Mouse (Mus musculus) heart, postnatal 10 days (tissue): ENCODE measurements around the gene Gpr1. TPM values are rescaled to one million over a fixed set of nuclear protein-coding genes. Genes with fewer than 3 reads are reported as not detected.

ENCODE experiments used
- DNase-seq, 2 experiments: peaks; one replicate each; pipeline ENCODE4 v3.0.0; 2021
- intact Hi-C: fragments of 180-260 bp; cut with DNase I; formaldehyde crosslinking; loops from one replicate; pipeline ENCODE4 v1.15.1; 2025
- total RNA-seq, 2 experiments: library from RNA; stranded (reverse); gene quantifications; 2 replicates each; pipeline ENCODE4 v1.2.3; 2021

Gpr1 gene
- under 1 TPM; 0.22 to 0.35 TPM for total RNA-seq

GRCm38 (mm10) chr1:63214271-63214558 lies at the start of gene Gpr1:
Gene Gpr1, minus strand, starts transcription at chr1:63214543.
- intact Hi-C loops = no loop called here
- no peak for DNase-seq

GRCm38 (mm10) chr1:63263671-63264070 lies 49.3 kb upstream of the Gpr1 start:
- DNase-seq = no peak

GRCm38 (mm10) chr1:63261041-63261590 lies 46.8 kb upstream of the Gpr1 start:
- intact Hi-C loops = no loop called here
- no peak for DNase-seq

More at GRCm38 (mm10) chr1:63263671-63264070, 49.3 kb upstream of the Gpr1 start:
- intact Hi-C loops = no loop called here

- no peak for DNase-seq
- intact Hi-C loops = no loop called here
Measured at GRCm38 (mm10) chr1:63260742-63261033, 46.3 kb upstream of the Gpr1 start.

GRCm38 (mm10) chr1:63259916-63260741 lies 45.8 kb upstream of the Gpr1 start:
- intact Hi-C loops = no loop called here
- no peak for DNase-seq

- no peak for DNase-seq
- intact Hi-C loops = no loop called here
Measured at GRCm38 (mm10) chr1:63259271-63259830, 45.0 kb upstream of the Gpr1 start.

GRCm38 (mm10) chr1:63258501-63258900 lies 44.2 kb upstream of the Gpr1 start:
- intact Hi-C loops = no loop called here
- DNase-seq = no peak

- intact Hi-C loops = no loop called here
- DNase-seq = no peak
Measured at GRCm38 (mm10) chr1:63256083-63256482, 41.7 kb upstream of the Gpr1 start.

GRCm38 (mm10) chr1:63255101-63255500 lies 40.8 kb upstream of the Gpr1 start:
- intact Hi-C loops = no loop called here
- DNase-seq = no peak

- DNase-seq = no peak
- intact Hi-C loops = loop anchor here (2.0 kb wide), 1 partner anchor 70 kb away; no protein-coding TSS in a partner anchor
Measured at GRCm38 (mm10) chr1:63253291-63253690, 38.9 kb upstream of the Gpr1 start.

GRCm38 (mm10) chr1:63252351-63253209 lies 38.2 kb upstream of the Gpr1 start:
- intact Hi-C loops = loop anchor here (2.0 kb wide), 1 partner anchor 70 kb away; no protein-coding TSS in a partner anchor
- DNase-seq = no peak

GRCm38 (mm10) chr1:63249261-63249660 lies 34.9 kb upstream of the Gpr1 start:
- DNase-seq = no peak
- intact Hi-C loops = no loop called here

- intact Hi-C loops = no loop called here
- no peak for DNase-seq
Measured at GRCm38 (mm10) chr1:63248360-63248851, 34.1 kb upstream of the Gpr1 start.

- DNase-seq = no peak
- intact Hi-C loops = no loop called here
Measured at GRCm38 (mm10) chr1:63247831-63248359, 33.6 kb upstream of the Gpr1 start.

GRCm38 (mm10) chr1:63246862-63247521 lies 32.6 kb upstream of the Gpr1 start:
- intact Hi-C loops = no loop called here
- no peak for DNase-seq

- intact Hi-C loops = no loop called here
- no peak for DNase-seq
Measured at GRCm38 (mm10) chr1:63243854-63244253, 29.5 kb upstream of the Gpr1 start.

GRCm38 (mm10) chr1:63239751-63240150 lies 25.4 kb upstream of the Gpr1 start:
- no peak for DNase-seq
- intact Hi-C loops = no loop called here

- intact Hi-C loops = no loop called here
- DNase-seq = no peak
Measured at GRCm38 (mm10) chr1:63239305-63239704, 25.0 kb upstream of the Gpr1 start.

- no peak for DNase-seq
- intact Hi-C loops = no loop called here
Measured at GRCm38 (mm10) chr1:63237371-63237770, 23.0 kb upstream of the Gpr1 start.

- intact Hi-C loops = no loop called here
- no peak for DNase-seq
Measured at GRCm38 (mm10) chr1:63227241-63227640, 12.9 kb upstream of the Gpr1 start.
